Mouse (Mus musculus) embryonic fibroblast, embryonic 13.5 days (primary cell): ENCODE data around the gene Wscd2.
A peak's percentile ranks its signal among the peaks of the same experiment; 100 is the strongest.

Experiments used
- CTCF ChIP-seq: IDR thresholded peaks from 2 replicates; pipeline ENCODE4 v1.5.1; 2011; ENCODE audit warnings: mild to moderate bottlenecking, control low read depth, low read length, moderate library complexity, borderline replicate concordance; ENCODE audit not compliant: insufficient read depth
- POLR2A ChIP-seq: IDR thresholded peaks from 2 replicates; pipeline ENCODE4 v1.6.1; 2011; ENCODE audit warnings: low read depth, mild to moderate bottlenecking, control low read depth, low read length, moderate library complexity

- TF ChIP-seq CTCF: no peak
- 0 out of 2 replicates have a peak, but pooled peaks have one; percentile 15 for TF ChIP-seq POLR2A
These were observed 139.1 kb downstream of the Wscd2 start for GRCm38 (mm10) chr5:113629248-113629647.
